Mouse (Mus musculus): ENCODE results near the gene Atpaf1.

DNA sequence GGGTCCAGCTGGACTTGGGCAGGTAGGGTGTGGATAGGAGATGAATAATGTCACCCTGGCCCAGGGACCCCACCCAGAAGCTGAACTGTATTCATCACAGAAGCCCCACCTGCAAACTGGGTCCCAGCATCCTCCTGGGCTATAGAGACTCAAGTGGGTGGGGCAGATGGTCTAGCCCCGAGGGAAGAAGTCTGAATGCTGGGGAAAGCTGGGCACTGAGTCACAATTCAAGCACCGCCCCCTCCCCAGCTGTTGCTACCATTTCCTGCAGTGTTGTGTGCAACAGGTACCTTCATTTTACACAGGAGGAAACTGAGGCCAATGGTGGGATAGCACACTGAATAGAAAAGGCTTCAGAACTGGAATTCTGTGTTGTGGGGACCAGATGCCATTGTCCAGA lies 47.4 kb downstream of the Atpaf1 start:
- TF ChIP-seq CTCF (IDR thresholded peaks at IDR 0.05; ENCODE audit: low read depth, low read length) (no peak), POLR2A (IDR thresholded peaks at IDR 0.05; ENCODE audit: insufficient read depth, low read length) (no peak), EP300 (IDR thresholded peaks at IDR 0.05; ENCODE audit: insufficient read depth, low read depth, low read length) (peak; percentile 94)

All from ES-Bruce4 (cell line).